Mouse (Mus musculus) cerebellum, postnatal 25 days (tissue): ENCODE data around the gene Trmo.

ENCODE experiments used
- DNase-seq, 2 experiments: peaks; one replicate each; pipeline ENCODE4 v3.0.0; 2021; ENCODE audit warnings: mixed read lengths in 2 of 2

The Trmo gene

GRCm38 (mm10) chr4:46370406-46370805 is 18.8 kb downstream of the Trmo start:
- DNase-seq, result peak; percentile 33 to 49

GRCm38 (mm10) chr4:46369070-46369469 is 20.2 kb downstream of the Trmo start:
- DNase-seq, result no peak

- no peak for DNase-seq
Measured at GRCm38 (mm10) chr4:46367487-46367959, 21.7 kb downstream of the Trmo start.

GRCm38 (mm10) chr4:46364360-46364759 is 24.9 kb downstream of the Trmo start:
- no peak for DNase-seq

GRCm38 (mm10) chr4:46361258-46361657 is 28.0 kb downstream of the Trmo start:
- no peak for DNase-seq

- no peak for DNase-seq
Measured at GRCm38 (mm10) chr4:46359539-46360253, 29.5 kb downstream of the Trmo start.

- peak; percentile 71 to 83 for DNase-seq
Measured at GRCm38 (mm10) chr4:46356351-46357133, 32.7 kb downstream of the Trmo start.

GRCm38 (mm10) chr4:46353045-46353444 is 36.2 kb downstream of the Trmo start:
- no peak for DNase-seq

GRCm38 (mm10) chr4:46349530-46349929 is 39.7 kb downstream of the Trmo start:
- DNase-seq, result no peak

GRCm38 (mm10) chr4:46348897-46349296 is 40.3 kb downstream of the Trmo start:
- no peak for DNase-seq

- DNase-seq, result no peak
Measured at GRCm38 (mm10) chr4:46347580-46348515, 41.4 kb downstream of the Trmo start.

- no peak for DNase-seq
Measured at GRCm38 (mm10) chr4:46347141-46347540, 42.1 kb downstream of the Trmo start.

GRCm38 (mm10) chr4:46346221-46346620 is 43.0 kb downstream of the Trmo start:
- DNase-seq, result no peak

- no peak for DNase-seq
Measured at GRCm38 (mm10) chr4:46345773-46346100, 43.5 kb downstream of the Trmo start.

- no peak for DNase-seq
Measured at GRCm38 (mm10) chr4:46345056-46345772, 44.0 kb downstream of the Trmo start.

GRCm38 (mm10) chr4:46344288-46344687 is 44.9 kb downstream of the Trmo start:
- peak in 1 of 2 experiments; percentile 20 for DNase-seq

GRCm38 (mm10) chr4:46343596-46344260 is 45.5 kb downstream of the Trmo start, which contains the start of gene Foxe1:
Gene Foxe1 (plus strand): TSS chr4:46343609.
- DNase-seq, result peak in 1 of 2 experiments; percentile 14

GRCm38 (mm10) chr4:46342711-46343286 is 46.4 kb downstream of the Trmo start:
- DNase-seq, result no peak

- DNase-seq, result no peak
Measured at GRCm38 (mm10) chr4:46341831-46342680, 47.2 kb downstream of the Trmo start.

GRCm38 (mm10) chr4:46339584-46339983 is 49.7 kb downstream of the Trmo start:
- peak; percentile 48 to 58 for DNase-seq
